In the genomic region with DNA sequence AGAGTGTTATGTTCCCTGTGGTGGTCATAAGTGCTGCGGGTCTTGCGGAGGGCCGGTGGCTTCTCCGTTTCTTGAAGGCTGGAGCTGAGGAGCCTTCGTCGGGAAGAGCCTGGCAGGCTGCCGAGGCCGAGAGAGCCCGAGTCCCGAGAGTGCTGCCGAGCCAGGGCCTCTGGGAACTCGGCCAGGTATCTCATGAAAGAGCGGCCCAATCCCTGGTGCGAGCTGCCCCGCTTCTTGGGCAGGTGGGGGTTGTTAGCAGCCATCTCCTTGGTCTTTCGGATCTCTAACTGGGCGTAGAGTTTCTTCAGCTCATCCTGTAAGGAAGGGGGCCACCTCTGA, we compare ENCODE assay signal across 8 mouse cellular contexts. TPM values are rescaled to one million over a fixed set of nuclear protein-coding genes. Genes with fewer than 3 reads are reported as not detected.
A peak's percentile ranks its signal among the peaks of the same experiment; 100 is the strongest.
DNase-seq lines count a peak whose midpoint lies in the region; ATAC-seq and TF ChIP-seq lines count a peak whose summit lies in the region.

No protein-coding gene starts in this region.

- TF ChIP-seq POLR2A in cerebellum, adult 2 months (IDR thresholded peaks at IDR 0.05; ENCODE audit: borderline replicate concordance, insufficient read depth, low read length) = no peak

- peaks cover 5% of the 10 kb centered on the region; the same call in 1 of the 2 replicates for H3K4me1 ChIP-seq in cerebellum, adult 2 months (ENCODE audit: control insufficient read depth, insufficient read depth, low read length)

- H3K4me3 ChIP-seq in cerebellum, adult 2 months (replicated peaks; ENCODE audit: insufficient read depth, low read depth, low read length) = peak overlapping the region; percentile 38

- no peak for TF ChIP-seq CTCF in cerebellum, adult 2 months (IDR thresholded peaks at IDR 0.05; ENCODE audit: borderline replicate concordance, insufficient read depth, low read depth, low read length)

- H3K27me3 ChIP-seq in cerebellum, adult 2 months (ENCODE audit: control insufficient read depth, insufficient read depth, low read length) = no peaks in the 10 kb centered on the region

- no peak for ATAC-seq in megakaryocyte-erythroid progenitor cell, adult 5-6 weeks (replicated peaks; ENCODE audit: low FRiP score, low TSS enrichment, poor library complexity, severe bottlenecking)

- WGBS in cerebellum, adult 2 months = 2% methylated on average over 17 of the region's 17 CpGs

- DNase-seq in adrenal gland, adult 2 months = peak; percentile 76
- peak; percentile 77 to 81 for DNase-seq in cerebellum, adult 2 months
- peak; percentile 72 to 77 for DNase-seq in heart, adult 18-20 months
- DNase-seq in kidney, adult 11 months = peak; percentile 67
- DNase-seq in lung, adult 18-20 months = peak; percentile 73 to 82
- peak; percentile 65 for DNase-seq in right cerebral cortex, postnatal 14 days
- no peak for DNase-seq in thymus, postnatal 14 days

- no peak overlapping the region for H3K27ac ChIP-seq in cerebellum, adult 2 months (ENCODE audit: insufficient read depth, low read length)

RNA-seq across cellular contexts. Expression of gene Gpr179, which starts 12.9 kb away (rescaled TPM):
- 1 to 10 TPM; 1.2 TPM for total RNA-seq in adrenal gland, adult 2 months (2021)
- polyA plus RNA-seq in adrenal gland, adult 2 months (2012; rRNA removed) = 0.99 and 1.2 TPM in 2 replicates
- 0.62 and 0.87 TPM in 2 replicates for polyA plus RNA-seq in cerebellum, adult 2 months (2012; rRNA removed)
- total RNA-seq in heart, adult 18-20 months (2021) = not detected
- total RNA-seq in megakaryocyte-erythroid progenitor cell, adult 5-6 weeks (2014; fragmentation: Nextera tagmentation) = 0.05 TPM in 1 of 2 replicates, not detected in the other
- not detected in 2 replicates for total RNA-seq in megakaryocyte-erythroid progenitor cell, adult 5-6 weeks (2017)

RNA-seq across cellular contexts. Expression of gene Socs7, which starts 23.4 kb away (rescaled TPM):
- 10 to 100 TPM; 20.3 to 20.8 TPM for total RNA-seq in adrenal gland, adult 2 months (2021)
- 9.9 and 10.3 TPM in 2 replicates for polyA plus RNA-seq in adrenal gland, adult 2 months (2012; rRNA removed)
- polyA plus RNA-seq in cerebellum, adult 2 months (2012; rRNA removed) = 54.3 and 61.2 TPM in 2 replicates
- total RNA-seq in heart, adult 18-20 months (2021) = 10 to 100 TPM; 21.9 to 22.8 TPM
- 6.0 and 15.8 TPM in 2 replicates for total RNA-seq in megakaryocyte-erythroid progenitor cell, adult 5-6 weeks (2014; fragmentation: Nextera tagmentation)
- total RNA-seq in megakaryocyte-erythroid progenitor cell, adult 5-6 weeks (2017) = 9.0 and 11.8 TPM in 2 replicates

RNA-seq across cellular contexts. Expression of gene Mrpl45, which starts 23.4 kb away (rescaled TPM):
- total RNA-seq in adrenal gland, adult 2 months (2021) = 10 to 100 TPM; 34.7 to 41.3 TPM
- polyA plus RNA-seq in adrenal gland, adult 2 months (2012; rRNA removed) = 9.5 and 10.9 TPM in 2 replicates
- 37.8 and 40.6 TPM in 2 replicates for polyA plus RNA-seq in cerebellum, adult 2 months (2012; rRNA removed)
- total RNA-seq in heart, adult 18-20 months (2021) = 10 to 100 TPM; 59.6 to 70.9 TPM
- total RNA-seq in megakaryocyte-erythroid progenitor cell, adult 5-6 weeks (2014; fragmentation: Nextera tagmentation) = 38.2 and 48.4 TPM in 2 replicates
- total RNA-seq in megakaryocyte-erythroid progenitor cell, adult 5-6 weeks (2017) = 23.2 and 34.7 TPM in 2 replicates

RNA-seq across cellular contexts. Expression of gene Npepps, which starts 58.5 kb away (rescaled TPM):
- total RNA-seq in adrenal gland, adult 2 months (2021) = 10 to 100 TPM; 69.2 to 70.2 TPM
- 29.8 and 34.3 TPM in 2 replicates for polyA plus RNA-seq in adrenal gland, adult 2 months (2012; rRNA removed)
- 97.4 and 103 TPM in 2 replicates for polyA plus RNA-seq in cerebellum, adult 2 months (2012; rRNA removed)
- 10 to 100 TPM; 75.9 to 77.7 TPM for total RNA-seq in heart, adult 18-20 months (2021)
- 32.5 and 34.5 TPM in 2 replicates for total RNA-seq in megakaryocyte-erythroid progenitor cell, adult 5-6 weeks (2014; fragmentation: Nextera tagmentation)
- 19.8 and 25.0 TPM in 2 replicates for total RNA-seq in megakaryocyte-erythroid progenitor cell, adult 5-6 weeks (2017)
